Mouse (Mus musculus) kidney, embryonic 16.5 days (tissue): ENCODE data around the gene Gmnn. TPM values are rescaled to one million over a fixed set of nuclear protein-coding genes. Genes with fewer than 3 reads are reported as not detected.

ENCODE experiments used
- ATAC-seq: fragments of 200-750 bp; cut with Nextera tagmentation; 2 replicates; pipeline ENCODE4 v1.8.0; 2017; ENCODE audit warnings: moderate TSS enrichment; ENCODE audit not compliant: low FRiP score, low TSS enrichment
- H3K27ac ChIP-seq: fragments of 300-500 bp; sonication (generic); 2 replicates; pipeline ENCODE4 v1.5.1; 2014; ENCODE audit warnings: low read length
- H3K27me3 ChIP-seq: fragments of 300-500 bp; sonication (generic); 2 replicates; pipeline ENCODE4 v1.6.1; 2014; ENCODE audit warnings: low read length, control low read depth, mixed read lengths; ENCODE audit not compliant: insufficient read depth
- H3K36me3 ChIP-seq: fragments of 300-500 bp; sonication (generic); 2 replicates; pipeline ENCODE4 v1.6.1; 2014; ENCODE audit warnings: low read length, control low read depth, mixed read lengths; ENCODE audit not compliant: insufficient read depth
- H3K4me1 ChIP-seq: fragments of 300-500 bp; sonication (generic); 2 replicates; pipeline ENCODE4 v1.6.1; 2014; ENCODE audit warnings: low read length, control low read depth, mixed read lengths; ENCODE audit not compliant: insufficient read depth
- H3K4me2 ChIP-seq: fragments of 300-500 bp; sonication (generic); replicated peaks from 2 replicates; pipeline ENCODE4 v1.6.1; 2014; ENCODE audit warnings: low read depth, low read length
- H3K4me3 ChIP-seq: fragments of 300-500 bp; sonication (generic); 2 replicates; pipeline ENCODE4 v1.5.1; 2014; ENCODE audit warnings: mild to moderate bottlenecking, low read length
- H3K9ac ChIP-seq: fragments of 300-500 bp; sonication (generic); replicated peaks from 2 replicates; pipeline ENCODE4 v1.6.1; 2014; ENCODE audit warnings: low read length
- H3K9me3 ChIP-seq: fragments of 300-500 bp; sonication (generic); 2 replicates; pipeline ENCODE4 v1.6.1; 2016; ENCODE audit warnings: low read length, control low read depth
- WGBS: fragments of 180-500 bp; shearing (Covaris S2); extraction: QIAGEN DNeasy Blood & Tissue Kit; methylation state at CpG from one replicate; pipeline ENCODE4 v1.1.7; 2014; 5-methylcytosine and 5-hydroxymethylcytosine counted together
- polyA plus RNA-seq: library from polyadenylated mRNA; unstranded; fragments of >200 nt; fragmentation: Nextera tagmentation; extraction: Ambion mirVana; gene quantifications from 2 replicates; pipeline ENCODE4 v1.2.1, GENCODE M21; 2015

Gmnn gene
- polyA plus RNA-seq, 1 experiment from 2014 or later = 104 TPM

DNA sequence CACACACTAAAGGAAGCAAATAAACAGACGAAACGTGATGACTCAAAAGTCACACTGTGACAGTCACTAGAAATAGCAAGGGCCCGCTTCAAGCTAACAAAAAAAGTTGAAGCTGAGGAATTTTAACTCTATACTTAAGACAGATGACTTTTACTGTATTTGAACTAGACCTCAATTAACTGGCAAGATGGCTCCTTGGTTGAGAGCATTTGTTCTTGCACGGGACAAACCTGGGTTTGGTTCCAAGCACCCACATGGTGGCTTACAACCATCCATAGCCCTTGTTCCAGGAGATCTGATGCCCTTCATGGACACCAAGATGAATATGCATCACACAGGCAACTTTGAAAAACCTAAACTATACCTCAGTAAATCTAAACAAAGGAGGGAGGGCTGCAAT, 531 bp upstream of the Gmnn start:
- H3K4me1 ChIP-seq = peaks cover 11% of the 10 kb centered on the region
- H3K4me3 ChIP-seq = peak overlapping the region; percentile 97
- peaks cover 18% of the 10 kb centered on the region for H3K36me3 ChIP-seq
- no peaks in the 10 kb centered on the region for H3K9me3 ChIP-seq
- H3K9ac ChIP-seq = peak overlapping the region; percentile 92
- WGBS = 30% methylated on average over 4 of the region's 4 CpGs
- H3K27me3 ChIP-seq = no peaks in the 10 kb centered on the region
- peak overlapping the region; percentile 72 for H3K4me2 ChIP-seq
- ATAC-seq = no peak
- H3K27ac ChIP-seq = no peak overlapping the region

DNA sequence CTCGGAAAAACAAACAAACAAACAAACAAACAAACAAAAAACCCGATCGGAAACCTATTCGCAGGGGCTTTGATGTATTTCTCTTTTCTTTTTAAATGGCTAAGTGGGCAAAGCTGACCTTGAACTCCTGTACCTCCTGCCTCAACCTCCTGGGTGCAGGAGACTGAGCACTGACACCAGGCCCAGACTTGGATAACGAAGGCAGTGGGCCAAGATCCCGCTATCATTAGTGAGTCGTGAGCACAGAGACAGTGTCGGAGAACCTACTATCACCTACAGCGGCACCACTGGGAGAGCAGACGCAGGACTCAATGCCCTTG, 680 bp downstream of the Gmnn start:
- Histone ChIP-seq H3K4me3 (peak overlapping the region; percentile 97), H3K9ac (peak overlapping the region; percentile 92), H3K27me3 (no peaks in the 10 kb centered on the region), H3K9me3 (no peaks in the 10 kb centered on the region), H3K36me3 (peaks cover 25% of the 10 kb centered on the region), H3K4me2 (peak overlapping the region; percentile 72), H3K27ac (peak overlapping the region; percentile 96; the same call in 1 of the 2 replicates), H3K4me1 (peaks cover 11% of the 10 kb centered on the region)
- 5% methylated on average over 10 of the region's 10 CpGs for WGBS
- no peak for ATAC-seq

DNA sequence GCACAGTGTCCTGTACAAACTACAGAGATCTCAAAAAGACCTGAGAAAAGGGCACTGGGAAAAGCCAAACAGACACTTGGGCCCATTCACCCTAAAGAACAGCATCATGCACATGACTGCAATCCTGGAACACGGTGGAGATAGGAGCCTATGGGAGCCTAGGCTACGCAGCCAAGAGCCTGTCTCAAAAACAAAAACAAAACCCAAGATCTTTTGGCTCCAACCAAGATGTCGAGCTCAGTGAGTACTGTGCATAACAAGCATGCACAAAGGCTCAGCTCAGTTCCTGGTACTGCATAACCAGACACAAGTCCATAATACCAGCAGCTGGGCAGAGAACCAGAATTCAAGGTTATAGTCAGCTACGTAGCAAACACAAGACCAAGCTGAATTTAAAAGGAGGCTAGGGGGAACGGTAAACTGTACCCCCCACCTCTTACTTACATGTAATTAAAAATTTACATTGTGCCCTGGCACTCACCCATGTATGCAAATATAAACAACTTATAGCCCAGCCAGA, 1.3 kb downstream of the Gmnn start:
- 57% methylated on average over 5 of the region's 5 CpGs for WGBS
- no peak for ATAC-seq
- Histone ChIP-seq H3K4me1 (peaks cover 11% of the 10 kb centered on the region), H3K9me3 (no peaks in the 10 kb centered on the region), H3K9ac (peak overlapping the region; percentile 92), H3K27me3 (no peaks in the 10 kb centered on the region), H3K27ac (no peak overlapping the region), H3K36me3 (peaks cover 31% of the 10 kb centered on the region), H3K4me2 (peak overlapping the region; percentile 72), H3K4me3 (peak overlapping the region; percentile 97)

- Histone ChIP-seq H3K27ac (no peak overlapping the region), H3K27me3 (no peaks in the 10 kb centered on the region), H3K4me3 (no peak overlapping the region), H3K4me2 (no peak overlapping the region), H3K4me1 (peaks cover 11% of the 10 kb centered on the region), H3K9me3 (no peaks in the 10 kb centered on the region), H3K9ac (no peak overlapping the region), H3K36me3 (peaks cover 41% of the 10 kb centered on the region)
- ATAC-seq = no peak
- 90% methylated on average over 10 of the region's 10 CpGs for WGBS
Measured at GRCm38 (mm10) chr13:24759451-24759850, 2.3 kb downstream of the Gmnn start.

DNA sequence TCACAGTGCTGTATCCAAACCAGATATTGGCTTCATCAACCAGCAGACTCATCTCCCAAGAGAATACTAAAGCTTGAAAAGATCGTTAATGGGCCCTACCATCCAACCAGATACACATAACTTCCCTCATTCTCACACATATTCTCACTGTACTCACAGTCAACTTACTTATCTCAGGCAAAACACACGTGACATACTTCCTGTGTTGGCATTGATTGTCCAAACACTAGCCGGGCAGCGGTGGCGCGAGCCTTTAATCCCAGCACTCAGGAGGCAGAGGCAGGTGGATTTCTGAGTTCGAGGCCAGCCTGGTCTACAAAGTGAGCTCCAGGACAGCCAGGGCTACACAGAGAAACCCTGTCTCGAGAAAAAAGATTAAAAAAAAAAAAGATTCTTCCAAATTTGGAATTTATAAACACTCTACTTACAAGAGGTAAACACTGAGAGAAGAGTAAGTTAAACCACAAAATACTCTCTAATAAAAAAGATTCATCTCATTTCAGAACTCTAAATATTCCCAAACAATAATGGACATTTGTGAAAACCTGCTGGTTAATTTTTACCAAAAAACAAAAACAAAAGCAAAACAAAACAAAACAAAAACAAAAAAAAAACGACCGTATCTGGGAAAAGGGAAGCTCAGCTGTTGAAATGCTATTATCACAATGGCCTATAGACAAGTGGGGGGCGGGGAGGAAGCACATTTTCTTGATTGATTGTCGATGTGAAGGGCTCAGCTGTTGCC, 3.7 kb downstream of the Gmnn start:
- no peak overlapping the region for H3K4me3 ChIP-seq
- peaks cover 49% of the 10 kb centered on the region for H3K36me3 ChIP-seq
- no peak overlapping the region for H3K9ac ChIP-seq
- no peaks in the 10 kb centered on the region for H3K9me3 ChIP-seq
- ATAC-seq = no peak
- no peak overlapping the region for H3K27ac ChIP-seq
- H3K4me1 ChIP-seq = peaks cover 11% of the 10 kb centered on the region
- WGBS = 88% methylated on average over 12 of the region's 12 CpGs
- no peaks in the 10 kb centered on the region for H3K27me3 ChIP-seq
- no peak overlapping the region for H3K4me2 ChIP-seq

DNA sequence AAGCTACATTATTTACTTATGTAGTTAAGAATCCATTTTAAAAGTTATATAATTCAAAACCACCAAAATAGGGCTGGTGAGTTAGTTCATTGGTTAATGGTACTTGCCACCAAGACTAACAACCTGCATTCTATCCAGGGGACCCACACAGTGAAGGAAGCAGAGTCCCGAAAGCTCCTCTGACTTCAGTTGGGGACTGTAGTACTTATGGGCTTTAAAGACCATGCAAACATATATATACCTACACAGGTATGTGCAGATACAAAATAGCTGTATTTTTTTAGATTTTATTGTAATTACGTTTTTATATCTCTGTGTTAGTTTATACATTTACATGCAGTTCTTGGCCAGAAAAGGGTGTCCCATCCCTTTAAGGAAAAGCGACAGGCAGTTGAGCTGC, 5.0 kb downstream of the Gmnn start:
- peaks cover 11% of the 10 kb centered on the region for H3K4me1 ChIP-seq
- WGBS = over 99% methylated on average over 3 of the region's 3 CpGs
- no peak overlapping the region for H3K9ac ChIP-seq
- H3K4me3 ChIP-seq = no peak overlapping the region
- H3K27ac ChIP-seq = no peak overlapping the region
- H3K9me3 ChIP-seq = no peaks in the 10 kb centered on the region
- peaks cover 57% of the 10 kb centered on the region for H3K36me3 ChIP-seq
- no peaks in the 10 kb centered on the region for H3K27me3 ChIP-seq
- ATAC-seq = no peak
- no peak overlapping the region for H3K4me2 ChIP-seq

GRCm38 (mm10) chr13:24751396-24751795, 10.3 kb downstream of the Gmnn start:
- Histone ChIP-seq H3K9me3 (no peaks in the 10 kb centered on the region), H3K27ac (no peak overlapping the region), H3K4me3 (no peak overlapping the region), H3K4me2 (no peak overlapping the region), H3K36me3 (peaks cover 54% of the 10 kb centered on the region), H3K9ac (no peak overlapping the region), H3K4me1 (no peaks in the 10 kb centered on the region), H3K27me3 (no peaks in the 10 kb centered on the region)
- no peak for ATAC-seq
- WGBS = 91% methylated on average over 8 of the region's 8 CpGs

DNA sequence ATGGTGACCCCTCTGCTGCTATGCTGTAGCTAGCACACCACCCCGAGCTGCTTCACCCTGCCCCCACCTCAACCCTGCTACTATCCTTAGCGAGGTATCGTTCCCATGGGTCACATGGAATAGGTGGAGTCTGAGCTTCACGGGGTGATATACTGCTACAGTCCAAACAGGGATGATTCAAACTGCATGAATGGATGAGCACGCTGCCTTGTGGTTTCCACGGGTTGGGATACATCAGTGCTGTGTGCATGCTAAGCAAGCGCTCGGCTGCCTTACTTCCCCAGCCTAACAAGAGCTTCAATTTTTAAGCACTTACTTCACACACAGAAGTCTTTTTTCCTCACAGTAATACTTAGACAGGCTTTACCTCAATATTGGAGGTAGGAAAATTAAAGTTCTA, 10.9 kb downstream of the Gmnn start:
- H3K9me3 ChIP-seq = no peaks in the 10 kb centered on the region
- H3K36me3 ChIP-seq = peaks cover 51% of the 10 kb centered on the region
- no peak overlapping the region for H3K4me3 ChIP-seq
- H3K27me3 ChIP-seq = no peaks in the 10 kb centered on the region
- ATAC-seq = no peak
- no peak overlapping the region for H3K4me2 ChIP-seq
- 93% methylated on average over 8 of the region's 8 CpGs for WGBS
- no peak overlapping the region for H3K27ac ChIP-seq
- H3K4me1 ChIP-seq = no peaks in the 10 kb centered on the region
- H3K9ac ChIP-seq = no peak overlapping the region

DNA sequence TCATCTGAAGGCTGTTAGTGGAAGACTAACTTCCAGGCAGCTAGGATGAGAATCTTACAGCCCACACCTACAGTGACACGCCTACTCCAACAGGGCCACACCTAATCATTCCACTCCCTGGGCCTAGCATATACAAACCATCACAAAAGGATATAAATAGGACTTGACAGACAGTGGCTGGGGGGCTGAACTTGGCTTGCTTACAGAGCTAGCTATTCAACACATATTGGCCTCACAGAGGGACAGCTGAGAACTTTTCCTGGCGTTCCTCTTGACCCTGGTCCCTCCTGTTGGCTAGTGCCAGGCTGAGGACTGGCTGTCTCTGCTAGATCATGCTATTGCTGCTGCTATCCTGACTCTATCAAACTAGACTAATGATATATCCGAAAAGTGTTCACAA, 13.9 kb downstream of the Gmnn start:
- Histone ChIP-seq H3K27me3 (no peaks in the 10 kb centered on the region), H3K36me3 (peaks cover 29% of the 10 kb centered on the region), H3K9ac (no peak overlapping the region), H3K4me2 (no peak overlapping the region), H3K4me3 (no peak overlapping the region), H3K4me1 (no peaks in the 10 kb centered on the region), H3K27ac (no peak overlapping the region), H3K9me3 (no peaks in the 10 kb centered on the region)
- ATAC-seq = no peak
- WGBS = 88% methylated on average over 3 of the region's 3 CpGs

DNA sequence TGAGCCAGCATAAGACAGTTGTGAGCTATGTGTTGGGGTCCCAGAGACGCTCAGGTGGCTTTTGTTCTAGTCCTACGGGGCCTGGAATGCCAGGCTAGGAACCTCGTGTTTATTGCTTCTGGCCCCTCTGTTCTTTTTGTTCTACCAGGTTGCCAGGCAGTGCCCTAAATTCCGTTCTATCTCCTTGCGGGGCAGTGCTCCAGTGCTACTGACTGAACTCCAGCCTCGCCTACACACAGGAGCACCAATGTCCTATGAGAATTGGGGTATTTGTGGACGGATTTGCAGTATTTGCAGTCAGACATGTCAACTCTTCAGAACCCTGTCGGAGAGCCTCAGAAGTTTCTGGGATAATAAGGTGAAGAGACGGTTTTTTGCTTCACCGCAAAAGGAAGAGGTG, 20.7 kb downstream of the Gmnn start, which contains the start of gene Armh2:
Gene Armh2, plus strand, starts transcription at position 205 of the 400 bp plus-strand sequence.
- Histone ChIP-seq H3K9me3 (no peaks in the 10 kb centered on the region), H3K9ac (no peak within 1 kb of the TSS), H3K27ac (no peak within 1 kb of the TSS), H3K4me3 (no peak within 1 kb of the TSS), H3K36me3 (no peaks in the 10 kb centered on the region), H3K4me1 (no peaks in the 10 kb centered on the region), H3K4me2 (no peak within 1 kb of the TSS), H3K27me3 (no peaks in the 10 kb centered on the region)
- ATAC-seq = no peak
- WGBS = 89% methylated on average over 10 of the region's 10 CpGs
